Mouse (Mus musculus) G1E (cell line): Measurements from ENCODE around the gene Micu1.

Experiments
- CTCF ChIP-seq: IDR thresholded peaks from 2 replicates; pipeline ENCODE4 v1.5.1; 2012; ENCODE audit warnings: low read depth, low read length, inconsistent platforms, mixed read lengths
- GATA1 ChIP-seq: IDR thresholded peaks from 2 replicates; pipeline ENCODE4 v1.6.1; 2012; ENCODE audit warnings: borderline replicate concordance, low read length, inconsistent platforms, mixed read lengths
- POLR2AphosphoS5 ChIP-seq: IDR thresholded peaks from 2 replicates; pipeline ENCODE4 v1.6.1; 2012; ENCODE audit warnings: low read depth, low read length, inconsistent platforms; ENCODE audit not compliant: insufficient replicate concordance

DNA sequence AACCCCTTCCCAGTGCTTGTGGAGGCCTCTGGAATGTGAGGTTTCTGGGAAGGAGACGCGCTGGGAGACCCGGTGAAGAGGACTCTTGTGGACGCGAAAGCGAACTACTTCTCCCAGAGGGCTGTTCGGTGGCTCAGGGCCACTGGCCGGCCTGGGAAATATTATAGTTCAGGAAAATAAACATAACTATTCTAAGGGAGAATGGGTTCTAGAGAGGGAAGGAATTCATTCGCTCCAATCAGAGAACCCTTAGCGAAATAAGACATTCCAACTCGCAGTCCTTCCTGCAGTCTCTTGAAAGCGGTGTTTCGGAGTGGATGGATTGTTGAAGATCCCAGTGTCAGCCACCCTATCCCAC is 177.7 kb downstream of the Micu1 start:
- TF ChIP-seq CTCF (no peak), GATA1 (no peak), POLR2AphosphoS5 (no peak)
